Mouse (Mus musculus) CD4-positive, CD25-positive, alpha-beta regulatory T cell, adult 2 months (primary cell): Measurements from ENCODE around the gene Myh3.
A peak's percentile ranks its signal among the peaks of the same experiment; 100 is the strongest.

Experiments
- DNase-seq: peaks from one replicate; pipeline ENCODE4 v3.0.0-alpha.2; 2012; ENCODE audit warnings: low read depth, low spot score

Myh3 gene

GRCm38 (mm10) chr11:67104714-67105113 is 26.6 kb downstream of the Myh3 start:
- DNase-seq: no peak

- DNase-seq: no peak
Observed at GRCm38 (mm10) chr11:67105689-67106088, 27.6 kb downstream of the Myh3 start.

- no peak for DNase-seq
Observed at GRCm38 (mm10) chr11:67106973-67107372, 28.9 kb downstream of the Myh3 start.

GRCm38 (mm10) chr11:67110168-67110948 is 32.3 kb downstream of the Myh3 start:
- peak; percentile 61 for DNase-seq

GRCm38 (mm10) chr11:67112019-67112850 is 34.1 kb downstream of the Myh3 start:
- DNase-seq: peak; percentile 81

GRCm38 (mm10) chr11:67112851-67113202 is 34.7 kb downstream of the Myh3 start:
- peak; percentile 75 for DNase-seq

GRCm38 (mm10) chr11:67113381-67113780 is 35.3 kb downstream of the Myh3 start:
- no peak for DNase-seq

GRCm38 (mm10) chr11:67114261-67114660 is 36.2 kb downstream of the Myh3 start:
- no peak for DNase-seq

- no peak for DNase-seq
Observed at GRCm38 (mm10) chr11:67114901-67115300, 36.8 kb downstream of the Myh3 start.

GRCm38 (mm10) chr11:67116725-67117124 is 38.6 kb downstream of the Myh3 start:
- no peak for DNase-seq

GRCm38 (mm10) chr11:67119539-67120070 is 41.5 kb downstream of the Myh3 start:
- no peak for DNase-seq

- no peak for DNase-seq
Observed at GRCm38 (mm10) chr11:67120697-67121294, 42.7 kb downstream of the Myh3 start.

GRCm38 (mm10) chr11:67124943-67125342 is 46.8 kb downstream of the Myh3 start:
- no peak for DNase-seq

GRCm38 (mm10) chr11:67125361-67125760 is 47.3 kb downstream of the Myh3 start:
- DNase-seq: no peak

- no peak for DNase-seq
Observed at GRCm38 (mm10) chr11:67133526-67133925, 55.4 kb downstream of the Myh3 start.

- DNase-seq: no peak
Observed at GRCm38 (mm10) chr11:67134654-67135053, 56.6 kb downstream of the Myh3 start.

- no peak for DNase-seq
Observed at GRCm38 (mm10) chr11:67135532-67135931, 57.4 kb downstream of the Myh3 start.

GRCm38 (mm10) chr11:67139556-67139955 is 61.5 kb downstream of the Myh3 start:
- DNase-seq: no peak

- no peak for DNase-seq
Observed at GRCm38 (mm10) chr11:67140175-67140574, 62.1 kb downstream of the Myh3 start.

GRCm38 (mm10) chr11:67141031-67141430 is 62.9 kb downstream of the Myh3 start:
- no peak for DNase-seq

- DNase-seq: no peak
Observed at GRCm38 (mm10) chr11:67142047-67142446, 63.9 kb downstream of the Myh3 start.

GRCm38 (mm10) chr11:67143065-67143464 is 65.0 kb downstream of the Myh3 start:
- no peak for DNase-seq
